Mouse (Mus musculus) liver, postnatal 0 days (tissue): ENCODE data around the gene Camta1. TPM values are rescaled to one million over a fixed set of nuclear protein-coding genes. Genes with fewer than 3 reads are reported as not detected.

ENCODE experiments used
- ATAC-seq: fragments of 200-750 bp; cut with Nextera tagmentation; 2 replicates; pipeline ENCODE4 v1.8.0; 2017; ENCODE audit warnings: mild to moderate bottlenecking, moderate library complexity
- DNase-seq: peaks from one replicate; pipeline ENCODE4 v3.0.0-alpha.2; 2016
- H3K27ac ChIP-seq: fragments of 300-500 bp; sonication (generic); 2 replicates; pipeline ENCODE4 v1.5.1; 2014; ENCODE audit warnings: antibody characterized with exemption, moderate library complexity, mild to moderate bottlenecking, low read depth
- H3K27me3 ChIP-seq: fragments of 300-500 bp; sonication (generic); 2 replicates; pipeline ENCODE4 v1.6.1; 2014; ENCODE audit warnings: low read length, control low read depth, mixed read lengths; ENCODE audit not compliant: insufficient read depth
- H3K36me3 ChIP-seq: fragments of 300-500 bp; sonication (generic); replicated peaks from 2 replicates; pipeline ENCODE4 v1.6.1; 2014; ENCODE audit warnings: mild to moderate bottlenecking, control low read depth, low read length, moderate library complexity, mixed read lengths; ENCODE audit not compliant: insufficient read depth
- H3K4me1 ChIP-seq: fragments of 300-500 bp; sonication (generic); 2 replicates; pipeline ENCODE4 v1.6.1; 2014; ENCODE audit warnings: antibody characterized with exemption, mild to moderate bottlenecking, control low read depth; ENCODE audit not compliant: insufficient read depth
- H3K4me2 ChIP-seq: fragments of 300-500 bp; sonication (generic); 2 replicates; pipeline ENCODE4 v1.6.1; 2014; ENCODE audit warnings: low read depth, mild to moderate bottlenecking, low read length, moderate library complexity, mixed read lengths
- H3K4me3 ChIP-seq: fragments of 300-500 bp; sonication (generic); 2 replicates; pipeline ENCODE4 v1.5.1; 2014; ENCODE audit warnings: low read depth, low read length
- H3K9ac ChIP-seq: fragments of 300-500 bp; sonication (generic); replicated peaks from 2 replicates; pipeline ENCODE4 v1.6.1; 2014; ENCODE audit warnings: mild to moderate bottlenecking, moderate library complexity
- H3K9me3 ChIP-seq: fragments of 300-500 bp; sonication (generic); 2 replicates; pipeline ENCODE4 v1.6.1; 2016; ENCODE audit warnings: mild to moderate bottlenecking, control low read depth, low read length, mixed read lengths
- CTCF ChIP-seq: sonication (generic); IDR thresholded peaks from 2 replicates; pipeline ENCODE4 v1.5.1; 2016; ENCODE audit warnings: antibody characterized with exemption, low read depth
- EP300 ChIP-seq: IDR thresholded peaks from 2 replicates; pipeline ENCODE4 v1.6.1; 2016; ENCODE audit warnings: antibody characterized with exemption, low read depth, mild to moderate bottlenecking
- whole genome bisulfite sequencing: fragments of 180-500 bp; shearing (Covaris S2); extraction: QIAGEN DNeasy Blood & Tissue Kit; methylation state at CpG from one replicate; pipeline ENCODE4 v1.1.7; 2014; ENCODE audit not compliant: insufficient replicate concordance; 5-methylcytosine and 5-hydroxymethylcytosine counted together
- polyA plus RNA-seq: library from polyadenylated mRNA; unstranded; fragments of >200 nt; fragmentation: Nextera tagmentation; extraction: Ambion mirVana; gene quantifications from 2 replicates; pipeline ENCODE4 v1.2.1, GENCODE M21; 2015

Gene Camta1
- polyA plus RNA-seq, 1 experiment from 2014 or later = 48.3 TPM

DNA sequence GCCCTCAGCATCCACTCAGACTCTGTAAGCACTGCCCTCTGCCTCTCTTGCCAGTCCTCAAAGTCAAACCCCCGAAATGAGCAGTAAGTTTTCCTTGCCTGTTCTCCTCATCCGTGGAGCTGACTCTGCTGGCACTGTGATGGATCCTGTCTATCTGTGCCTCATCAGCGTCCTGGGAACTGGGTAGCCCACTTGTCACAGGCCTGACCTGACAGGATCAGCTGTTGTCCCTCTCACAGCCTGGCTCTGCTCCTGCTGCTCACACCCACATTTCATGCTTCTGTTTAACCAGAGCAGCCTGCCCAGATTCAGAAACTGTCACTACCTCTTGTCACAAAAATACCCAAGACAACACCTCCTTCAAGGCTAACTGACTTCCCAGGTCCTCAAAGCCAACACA, 37.7 kb downstream of the Camta1 start:
- Histone ChIP-seq H3K27ac (no peak overlapping the region), H3K27me3 (no peaks in the 10 kb centered on the region), H3K9me3 (no peaks in the 10 kb centered on the region), H3K36me3 (no peaks in the 10 kb centered on the region; the same call in 1 of the 2 replicates), H3K4me2 (no peak overlapping the region), H3K4me3 (no peak overlapping the region), H3K4me1 (peaks cover 6% of the 10 kb centered on the region; the same call in 1 of the 2 replicates), H3K9ac (no peak overlapping the region)
- no peak for TF ChIP-seq EP300
- DNase-seq = no peak
- 76% methylated on average over 3 of the region's 3 CpGs for WGBS
- ATAC-seq = no peak

DNA sequence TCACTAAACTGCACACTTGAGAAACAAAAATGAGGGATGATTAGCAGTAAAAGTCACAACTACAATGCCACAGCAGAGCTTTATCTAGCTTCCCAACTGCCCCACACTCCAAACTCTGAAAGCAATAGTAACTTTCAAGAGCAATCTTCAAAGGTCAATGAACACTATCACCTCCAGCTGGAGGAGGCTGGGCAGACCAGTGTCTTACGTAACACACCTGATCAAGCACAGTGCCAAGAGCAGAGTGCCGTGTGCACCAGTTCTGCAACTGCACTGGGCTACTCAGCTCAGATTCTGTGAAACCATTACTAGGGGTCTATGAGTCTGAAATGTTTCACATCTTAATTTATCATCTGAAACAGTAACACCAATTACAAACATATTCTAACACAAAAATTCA, 38.7 kb downstream of the Camta1 start:
- peak; percentile 54 for DNase-seq
- Histone ChIP-seq H3K27ac (no peak overlapping the region), H3K36me3 (no peaks in the 10 kb centered on the region; the same call in 1 of the 2 replicates), H3K27me3 (no peaks in the 10 kb centered on the region), H3K4me3 (no peak overlapping the region), H3K9ac (no peak overlapping the region), H3K9me3 (no peaks in the 10 kb centered on the region), H3K4me2 (no peak overlapping the region), H3K4me1 (peaks cover 15% of the 10 kb centered on the region)
- peak; percentile 77; the same call in 1 of the 2 replicates for ATAC-seq
- TF ChIP-seq CTCF = no peak
- TF ChIP-seq EP300 = no peak
- 38% methylated on average over 2 of the region's 2 CpGs for WGBS

DNA sequence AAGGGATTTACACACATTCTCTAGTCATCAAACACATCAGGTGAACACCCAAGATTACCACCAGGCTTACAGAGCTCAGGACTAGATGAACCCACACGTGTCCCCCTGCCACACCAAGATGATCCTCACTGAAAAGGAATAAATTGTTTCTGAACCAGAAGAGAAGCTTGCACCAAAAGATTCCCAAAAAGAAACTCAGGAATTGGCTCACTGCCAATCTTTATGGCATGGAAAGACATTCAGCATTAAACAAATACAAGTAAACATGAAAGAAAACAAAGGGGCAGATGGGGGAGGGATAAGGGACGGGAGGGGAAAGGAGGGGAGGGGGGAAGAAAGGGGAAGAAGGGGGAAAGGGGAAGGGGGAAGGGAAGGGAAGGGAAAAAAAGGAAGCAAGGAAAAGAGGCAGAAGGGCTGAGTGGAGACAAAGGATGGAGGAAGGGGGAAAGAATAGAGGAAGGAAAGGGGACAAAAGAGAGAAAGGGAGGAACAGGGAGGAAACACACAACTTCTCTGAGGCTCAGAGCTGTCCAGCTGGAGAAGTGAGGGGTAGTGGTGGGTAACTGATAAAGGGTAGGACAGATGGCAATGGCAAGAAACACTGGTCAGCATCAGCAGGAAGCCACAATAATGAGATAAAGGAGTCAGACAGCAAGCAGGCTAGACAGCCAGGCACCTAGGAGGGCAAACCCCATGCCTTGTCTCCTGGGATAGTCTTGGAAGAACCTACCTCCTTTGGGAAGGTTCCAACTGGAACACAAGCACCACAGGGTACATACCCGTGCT, 43.5 kb downstream of the Camta1 start:
- Histone ChIP-seq H3K27me3 (no peaks in the 10 kb centered on the region), H3K9me3 (no peaks in the 10 kb centered on the region), H3K36me3 (no peaks in the 10 kb centered on the region), H3K27ac (no peak overlapping the region), H3K9ac (no peak overlapping the region), H3K4me3 (no peak overlapping the region), H3K4me2 (no peak overlapping the region), H3K4me1 (peaks cover 22% of the 10 kb centered on the region)
- TF ChIP-seq CTCF = no peak
- TF ChIP-seq EP300 = no peak
- DNase-seq (no peak), ATAC-seq (no peak)
- WGBS = 30% methylated on average over 3 of the region's 3 CpGs

DNA sequence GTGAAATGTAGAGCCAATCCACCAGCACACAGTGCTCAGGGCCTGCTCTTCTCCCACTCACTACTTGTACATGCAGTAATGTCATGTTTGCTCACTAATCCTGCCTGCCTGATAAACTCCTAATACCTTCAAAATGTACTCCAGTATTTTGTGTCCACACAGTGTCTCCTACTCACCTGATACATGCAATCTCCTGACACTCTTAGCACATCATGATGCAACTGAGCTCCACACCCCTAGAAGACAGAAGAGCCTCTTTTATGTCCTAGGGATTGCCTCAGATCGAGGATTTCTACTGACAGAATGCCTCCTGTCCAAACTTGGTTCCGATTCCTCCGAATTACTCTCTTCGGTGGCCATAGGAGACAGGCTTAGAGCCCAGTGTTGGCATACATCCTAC, 48.0 kb downstream of the Camta1 start:
- Histone ChIP-seq H3K27ac (no peak overlapping the region), H3K9ac (no peak overlapping the region), H3K4me2 (no peak overlapping the region), H3K4me3 (no peak overlapping the region), H3K4me1 (peaks cover 13% of the 10 kb centered on the region), H3K27me3 (no peaks in the 10 kb centered on the region), H3K9me3 (no peaks in the 10 kb centered on the region), H3K36me3 (no peaks in the 10 kb centered on the region)
- TF ChIP-seq CTCF (no peak), EP300 (no peak)
- DNase-seq = no peak
- ATAC-seq = 0 out of 2 replicates have a peak, but pooled peaks have one; percentile 27
- WGBS = 80% methylated on average over 4 of the region's 4 CpGs

DNA sequence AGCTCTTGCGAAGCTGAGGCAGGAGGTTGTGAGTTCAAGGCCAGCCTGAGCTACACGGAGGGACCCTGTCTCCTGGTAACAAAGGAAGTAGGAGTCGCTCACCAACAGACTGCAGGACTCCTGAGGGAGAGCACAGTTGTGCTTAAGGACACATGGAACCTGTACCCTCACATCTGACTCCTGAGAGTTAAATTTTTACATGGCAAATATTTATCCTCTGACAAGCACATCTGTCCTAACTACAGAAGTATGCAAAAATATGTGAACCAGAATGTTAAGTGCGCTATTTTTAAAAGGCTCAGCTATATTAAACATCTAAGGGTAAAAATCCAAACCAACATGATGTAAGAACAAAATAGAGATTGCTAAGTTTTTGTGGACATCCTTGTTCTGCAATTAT, 56.0 kb downstream of the Camta1 start:
- no peaks in the 10 kb centered on the region for H3K9me3 ChIP-seq
- no peak for DNase-seq
- H3K4me2 ChIP-seq = no peak overlapping the region
- TF ChIP-seq CTCF = no peak
- no peak for TF ChIP-seq EP300
- no peak for ATAC-seq
- no peaks in the 10 kb centered on the region for H3K27me3 ChIP-seq
- H3K36me3 ChIP-seq = no peaks in the 10 kb centered on the region
- no peak overlapping the region for H3K4me3 ChIP-seq
- H3K9ac ChIP-seq = no peak overlapping the region
- WGBS = 60% methylated on average over 4 of the region's 4 CpGs
- H3K4me1 ChIP-seq = peaks cover 37% of the 10 kb centered on the region
- H3K27ac ChIP-seq = no peak overlapping the region

DNA sequence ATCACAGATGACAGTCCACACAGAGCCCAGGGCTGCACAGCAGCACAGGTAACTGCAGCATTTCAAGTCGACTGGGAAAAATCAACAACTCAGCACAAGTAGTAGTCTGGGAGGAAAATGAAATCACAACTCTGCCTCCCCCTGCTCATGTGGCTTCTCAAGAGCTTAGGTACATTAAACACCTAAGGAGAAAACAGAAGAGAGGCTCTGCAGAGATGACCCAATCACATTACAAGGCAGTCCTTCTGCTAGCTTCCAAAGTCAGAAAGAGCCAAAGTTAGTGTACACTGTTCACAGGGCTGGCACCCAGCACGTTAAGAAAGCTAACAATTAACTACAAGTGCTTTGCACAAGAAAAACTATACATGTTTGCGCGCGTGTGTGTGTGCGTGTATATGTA, 56.6 kb downstream of the Camta1 start:
- WGBS = 59% methylated on average over 6 of the region's 6 CpGs
- no peak for TF ChIP-seq EP300
- TF ChIP-seq CTCF = no peak
- Histone ChIP-seq H3K9ac (no peak overlapping the region), H3K27ac (0 out of 2 replicates have a peak overlapping the region, but pooled peaks have one; percentile 11), H3K36me3 (no peaks in the 10 kb centered on the region), H3K9me3 (no peaks in the 10 kb centered on the region), H3K4me1 (peaks cover 37% of the 10 kb centered on the region), H3K4me3 (no peak overlapping the region), H3K27me3 (no peaks in the 10 kb centered on the region), H3K4me2 (no peak overlapping the region)
- no peak for DNase-seq
- ATAC-seq = peak; percentile 40; the same call in 1 of the 2 replicates
